Mouse (Mus musculus) thymus, postnatal 0 days (tissue): ENCODE results near the gene Dhx38. TPM values are rescaled to one million over a fixed set of nuclear protein-coding genes. Genes with fewer than 3 reads are reported as not detected.

ENCODE experiments used
- DNase-seq: peaks from one replicate; pipeline ENCODE4 v3.0.0-alpha.2; 2015; ENCODE audit warnings: low spot score
- polyA plus RNA-seq: library from polyadenylated mRNA; unstranded; fragments of >200 nt; fragmentation: Nextera tagmentation; extraction: Ambion mirVana; gene quantifications from 2 replicates; pipeline ENCODE4 v1.2.1, GENCODE M21; 2015

Dhx38 gene
- polyA plus RNA-seq, 1 experiment from 2014 or later: 18.8 TPM

DNA sequence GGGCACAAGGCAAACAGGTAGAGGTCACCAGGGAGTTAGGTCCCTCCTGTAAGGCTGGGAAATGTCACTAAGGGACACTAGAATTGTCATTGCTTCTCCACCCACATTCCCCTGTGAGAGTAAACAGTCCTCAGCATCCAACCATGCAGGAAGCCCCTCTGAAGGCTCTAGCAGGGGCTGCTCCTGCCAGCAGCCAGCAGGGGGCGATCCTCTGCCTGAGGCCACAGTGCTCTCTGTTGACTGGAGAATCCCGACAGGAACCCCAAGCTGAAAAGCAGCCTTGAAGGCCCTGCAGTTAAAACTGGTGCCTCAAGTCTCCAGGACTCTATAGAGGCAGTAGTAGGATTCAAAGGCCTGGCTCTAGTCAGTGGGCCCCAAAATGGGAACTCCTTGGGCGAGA is 14.0 kb downstream of the Dhx38 start:
- peak; percentile 35 for DNase-seq

DNA sequence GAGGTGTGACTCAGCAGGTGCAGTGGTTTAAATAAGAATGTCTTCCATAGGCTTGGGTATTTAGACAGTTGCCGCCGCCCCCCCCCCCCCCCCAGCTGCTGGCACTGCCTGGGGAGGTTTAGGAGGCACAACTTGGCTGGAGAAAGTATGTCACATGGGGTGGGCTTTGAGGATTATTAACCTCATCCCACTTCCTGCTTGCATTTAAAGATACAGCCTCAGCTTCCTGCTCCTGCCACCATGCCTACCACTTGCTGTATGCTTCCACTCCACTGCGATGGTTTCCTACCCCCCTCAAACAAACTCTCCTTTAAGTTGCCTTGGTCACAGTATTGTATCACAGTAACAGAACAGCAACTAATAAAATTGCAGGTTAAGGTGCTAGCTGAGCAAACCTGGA is 21.6 kb downstream of the Dhx38 start:
- DNase-seq: peak; percentile 39

DNA sequence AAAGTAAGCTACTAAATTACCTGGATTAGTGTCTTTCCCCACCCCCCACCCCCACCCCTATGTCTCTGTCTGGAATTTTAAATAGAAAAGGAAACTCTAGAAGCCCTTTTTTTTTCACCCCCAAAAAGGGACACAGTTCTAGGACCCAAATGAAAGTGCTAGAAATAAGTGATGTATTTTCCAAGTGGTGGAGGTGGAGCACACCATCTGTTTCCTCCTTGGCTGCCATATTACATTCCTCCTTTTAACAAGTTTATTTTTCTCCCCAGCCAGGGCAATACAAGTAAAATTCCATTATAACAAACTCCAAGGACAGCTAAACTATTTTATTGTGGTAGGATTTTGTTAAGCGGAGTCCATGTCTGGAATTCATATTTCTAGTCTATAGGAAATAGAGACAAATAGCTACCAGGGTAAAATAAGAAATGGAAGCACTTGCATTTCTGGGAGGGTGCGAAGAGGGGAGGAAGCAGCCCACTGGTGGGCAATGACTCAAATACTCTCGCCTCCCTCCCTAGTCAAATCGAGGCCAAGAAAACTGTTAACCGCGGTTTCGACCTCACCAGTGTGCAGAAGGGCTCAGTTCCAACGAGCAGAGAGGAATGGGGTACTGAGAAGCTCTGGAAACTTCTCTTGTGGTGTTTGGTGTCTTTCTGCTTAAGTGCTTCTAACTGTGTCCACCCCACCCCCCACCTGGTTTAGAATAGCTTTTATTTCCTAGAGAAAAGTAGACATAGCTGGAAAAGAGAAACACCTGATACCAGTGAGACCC is 22.7 kb downstream of the Dhx38 start:
- DNase-seq: no peak

DNA sequence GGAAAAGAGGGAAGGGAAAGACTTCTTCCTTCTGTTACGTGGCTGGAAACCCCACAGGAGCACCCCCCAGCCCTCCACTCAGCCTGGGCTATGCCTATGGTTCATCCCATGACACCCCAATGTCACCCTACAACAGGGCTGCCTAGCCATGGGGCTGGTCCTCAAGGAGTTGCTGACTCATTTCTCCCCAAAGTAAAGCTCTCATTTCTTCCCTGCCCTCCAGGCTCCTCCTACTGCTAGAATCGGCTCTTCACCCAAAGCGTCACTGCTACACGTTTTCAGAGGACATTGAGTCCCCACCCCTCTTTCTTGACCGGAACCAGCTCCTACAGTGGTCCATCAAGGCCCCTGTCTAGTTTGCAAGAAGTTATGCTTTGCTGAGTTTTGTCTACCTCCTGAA is 23.5 kb downstream of the Dhx38 start:
- DNase-seq: no peak

DNA sequence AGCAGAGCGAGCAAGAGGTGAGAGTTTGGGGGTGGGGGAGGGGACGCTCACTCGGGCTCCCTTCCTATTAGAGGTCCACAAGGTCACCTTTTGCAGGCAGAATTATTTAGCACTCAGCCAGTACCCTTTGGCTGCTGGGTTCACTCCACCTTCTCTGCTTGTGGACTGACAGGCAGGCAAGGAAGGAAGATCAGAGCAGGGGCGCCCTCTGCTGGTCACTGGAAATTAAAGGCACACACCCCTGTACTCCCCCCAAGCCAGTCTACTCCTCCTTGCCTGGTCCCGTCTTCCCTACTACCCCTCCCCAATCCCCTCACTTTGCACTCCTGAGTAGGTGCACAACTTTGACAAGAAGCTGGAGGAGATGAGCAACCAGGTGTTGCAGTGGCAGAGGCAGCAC is 29.0 kb downstream of the Dhx38 start:
- DNase-seq: peak; percentile 69

DNA sequence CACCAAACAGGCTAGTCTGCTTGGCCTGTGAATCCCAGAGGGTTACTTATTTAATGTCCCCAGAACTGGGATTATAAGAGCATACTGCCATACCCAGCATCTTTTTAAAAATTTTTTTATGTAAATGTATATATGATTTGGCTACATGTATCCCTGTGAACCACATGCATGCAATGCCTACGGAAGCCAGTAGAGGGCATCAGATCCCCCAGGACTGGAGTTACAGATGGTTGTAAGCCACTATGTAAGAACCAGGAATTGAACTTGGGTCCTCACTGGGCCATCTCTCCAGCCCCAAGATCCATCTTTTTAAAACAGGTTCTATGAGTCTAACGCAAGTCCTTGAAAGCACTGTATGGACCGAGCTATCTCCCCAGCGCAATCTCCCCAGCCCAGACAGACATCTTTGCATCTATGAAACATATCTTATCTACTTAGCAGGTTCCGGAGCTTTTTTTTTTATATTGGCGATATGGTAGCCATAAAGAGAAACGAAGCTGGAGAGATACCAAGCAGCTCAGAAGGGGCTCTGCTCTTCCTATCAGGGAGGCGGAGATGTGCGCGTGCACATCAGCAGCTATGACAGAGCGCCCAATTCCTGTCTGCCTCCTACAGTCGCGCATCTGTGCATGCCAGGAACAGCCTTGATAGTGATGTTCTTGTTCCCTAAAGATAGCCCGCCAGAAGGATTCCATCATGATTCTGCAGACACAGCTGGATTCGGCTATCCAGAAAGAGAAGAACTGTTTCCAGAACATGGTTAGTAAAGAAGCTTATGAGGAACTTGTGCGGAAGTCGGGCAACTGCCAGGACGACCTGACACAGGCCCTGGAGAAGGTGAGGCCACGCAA is 30.3 kb downstream of the Dhx38 start:
- peak; percentile 63 for DNase-seq

DNA sequence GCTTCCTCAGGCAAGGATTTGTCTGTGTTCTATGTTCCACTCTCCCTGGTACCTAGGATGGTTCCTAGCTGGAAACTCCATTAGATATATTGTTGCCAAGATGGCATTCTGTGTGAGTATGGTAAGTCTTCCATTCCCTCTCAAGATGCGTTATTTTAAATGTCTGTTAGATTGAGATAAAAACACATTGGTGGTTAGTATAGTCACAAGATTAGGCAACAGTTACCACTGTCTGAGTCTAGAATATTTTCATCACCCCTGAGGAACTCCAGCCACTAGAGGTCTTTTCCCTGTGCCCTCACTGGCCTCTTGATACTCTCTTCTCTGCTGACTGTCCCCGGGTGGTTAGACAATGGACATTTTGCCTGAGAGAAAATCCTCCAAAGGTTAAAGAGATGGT is 41.7 kb downstream of the Dhx38 start:
- no peak for DNase-seq

DNA sequence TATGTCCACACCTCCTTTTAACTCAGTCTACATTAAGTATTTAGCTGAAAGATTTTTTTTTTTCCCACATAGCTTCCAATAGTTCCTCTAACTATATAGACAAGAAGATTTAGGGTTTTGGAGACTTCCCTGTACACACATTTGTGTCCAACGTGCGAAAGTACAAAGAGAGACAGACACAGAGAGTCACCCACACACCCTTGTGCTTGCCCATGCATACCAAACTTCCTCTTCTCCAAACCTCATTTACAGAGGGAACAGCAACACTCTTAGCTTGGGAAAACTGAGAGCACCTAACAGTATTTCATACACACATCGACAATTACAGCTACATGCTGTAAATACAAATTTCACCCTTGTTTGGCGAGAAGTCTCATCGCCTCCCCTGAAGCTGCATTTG is 60.1 kb downstream of the Dhx38 start:
- no peak for DNase-seq

DNA sequence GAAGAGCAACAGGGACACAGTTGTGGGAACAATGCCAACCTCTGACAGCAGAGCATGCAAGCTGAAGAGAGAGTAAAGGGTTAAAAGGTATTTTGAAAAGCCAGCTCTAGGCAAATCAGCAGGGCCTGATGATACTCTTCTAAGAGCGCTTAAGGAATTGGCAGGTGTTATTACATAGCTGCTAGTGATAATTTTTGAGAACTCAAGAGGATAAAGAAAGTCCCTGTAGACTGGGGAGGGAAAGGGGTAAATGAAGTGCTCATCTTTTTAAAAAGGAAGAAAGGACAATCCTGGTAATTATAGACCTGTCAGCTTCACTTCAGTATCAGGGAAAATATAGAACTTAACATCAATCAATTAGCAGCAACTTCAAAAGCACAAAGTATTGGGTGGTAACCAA is 62.1 kb downstream of the Dhx38 start:
- DNase-seq: no peak

DNA sequence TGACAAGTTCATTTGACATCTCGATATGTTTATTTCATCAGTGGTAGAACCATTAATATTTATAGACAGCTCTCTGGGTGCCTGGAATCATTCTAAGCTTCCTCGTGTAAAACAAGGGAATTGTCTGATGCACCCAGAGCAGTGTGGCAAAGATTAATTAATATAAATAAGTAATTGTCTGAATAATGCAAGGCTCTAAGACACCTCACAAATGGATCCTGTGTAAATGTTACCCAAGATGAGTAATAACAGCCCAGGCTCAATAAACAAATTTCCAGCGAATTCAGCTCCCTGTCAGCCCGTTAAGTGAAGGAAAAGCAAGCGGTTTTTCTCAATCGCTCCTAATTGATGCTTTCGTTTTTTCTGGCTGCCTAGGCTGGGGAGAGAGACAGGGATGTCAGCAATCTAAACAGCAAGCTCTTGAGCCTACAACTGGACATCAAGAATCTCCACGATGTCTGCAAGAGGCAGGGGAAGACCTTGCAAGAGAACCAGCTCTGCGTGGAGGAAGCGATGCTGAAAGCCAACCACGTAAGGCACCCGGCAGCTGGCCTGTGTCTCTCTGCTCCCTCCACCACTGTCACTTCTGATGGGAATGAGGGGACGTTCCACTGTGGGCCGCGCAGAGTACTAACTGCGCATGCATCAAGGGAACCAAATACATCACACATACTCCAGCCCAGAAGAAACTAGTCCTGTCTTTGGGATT is 66.5 kb downstream of the Dhx38 start:
- DNase-seq: no peak

Other genes starting within 250 kb of the Dhx38 start
- gene Pmfbp1, start 71.8 kb downstream of the Dhx38 start, polyA plus RNA-seq: not detected in 2 replicates
- 30.6 and 32.9 TPM in 2 replicates for gene Txnl4b, start within 50 bp of the Dhx38 start, polyA plus RNA-seq
- 2.2 and 2.7 TPM in 2 replicates for gene Hp, start 13.3 kb upstream of the Dhx38 start, polyA plus RNA-seq
- gene Dhodh, start 42.8 kb upstream of the Dhx38 start, polyA plus RNA-seq: 37.3 and 37.6 TPM in 2 replicates
- 0.14 and 0.26 TPM in 2 replicates for gene Pkd1l3, start 48.7 kb upstream of the Dhx38 start, polyA plus RNA-seq
- gene Ist1, start 127.4 kb upstream of the Dhx38 start, polyA plus RNA-seq: 113 TPM in 2 replicates
- 12.8 and 13.5 TPM in 2 replicates for gene Zfp821, start 139.7 kb upstream of the Dhx38 start, polyA plus RNA-seq
- 4.0 and 4.5 TPM in 2 replicates for gene Atxn1l, start 171.9 kb upstream of the Dhx38 start, polyA plus RNA-seq
- gene Ap1g1, start 212.7 kb upstream of the Dhx38 start, polyA plus RNA-seq: 26.3 and 28.2 TPM in 2 replicates